Mouse (Mus musculus): ENCODE data around the gene Mdfi. TPM values are rescaled to one million over a fixed set of nuclear protein-coding genes. Genes with fewer than 3 reads are reported as not detected.

Mdfi gene
- total RNA-seq, 2 experiments from 2014 or later, result 1.0 to 1.1 TPM

- DNase-seq, result no peak
Measured at GRCm38 (mm10) chr17:47766407-47767043, 68.0 kb downstream of the Mdfi start.

DNA sequence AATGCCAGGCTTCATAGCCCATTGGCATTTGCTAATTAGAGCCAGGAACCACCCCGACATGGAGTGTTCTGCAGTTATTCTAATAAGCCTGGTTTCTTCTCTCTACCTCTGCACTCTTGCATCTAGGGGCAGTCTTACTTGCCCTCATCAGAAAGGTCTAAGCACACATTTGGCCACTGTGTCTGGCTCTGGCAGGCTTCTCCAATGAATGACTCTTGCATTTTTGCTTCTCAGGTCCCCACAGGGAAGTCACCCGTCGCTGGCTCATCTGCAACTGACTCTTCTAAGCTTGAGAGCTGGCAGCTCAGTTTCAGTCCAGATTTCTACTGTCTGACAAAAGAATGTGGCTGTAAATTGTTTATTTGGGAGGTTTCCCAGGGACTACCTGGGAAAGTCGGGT is 68.5 kb downstream of the Mdfi start:
- DNase-seq, result no peak

Other genes with a start within 250 kb of the Mdfi start
- 10 to 100 TPM; 12.1 to 13.8 TPM for gene Bysl, start 223.2 kb downstream of the Mdfi start, total RNA-seq (2021)
- 10 to 100 TPM; 16.0 to 16.2 TPM for gene Med20, start 223.1 kb downstream of the Mdfi start, total RNA-seq (2021)
- gene Gm20517, start 223.1 kb downstream of the Mdfi start, total RNA-seq (2021), result 1 to 10 TPM; 2.3 to 2.5 TPM
- 1 to 10 TPM; 2.2 to 2.8 TPM for gene Usp49, start 204.0 kb downstream of the Mdfi start, total RNA-seq (2021)
- gene Tomm6, start 146.3 kb downstream of the Mdfi start, total RNA-seq (2021), result 100 to 1,000 TPM; 120 to 121 TPM
- gene Frs3, start 145.7 kb downstream of the Mdfi start, total RNA-seq (2021), result 1 to 10 TPM; 3.9 to 4.0 TPM
- gene Gm21981, start 140.2 kb downstream of the Mdfi start, total RNA-seq (2021), result under 1 TPM; 0.61 to 0.70 TPM
- gene Prickle4, start 140.0 kb downstream of the Mdfi start, total RNA-seq (2021), result 1 to 10 TPM; 1.3 to 2.6 TPM
- not detected for gene Pgc, start 107.8 kb downstream of the Mdfi start, total RNA-seq (2021)
- gene Tfeb, start 97.7 kb downstream of the Mdfi start, total RNA-seq (2021), result 10 to 100 TPM; 65.8 to 67.7 TPM
- 1 to 10 TPM; 6.4 to 7.6 TPM for gene Foxp4, start 90.0 kb upstream of the Mdfi start, total RNA-seq (2021)
- gene 1700122O11Rik, start 203.6 kb upstream of the Mdfi start, total RNA-seq (2021), result not detected